Mouse (Mus musculus): ENCODE data around the gene Adamts17. TPM values are rescaled to one million over a fixed set of nuclear protein-coding genes. Genes with fewer than 3 reads are reported as not detected.

Adamts17 gene
- total and polyA plus RNA-seq, 2 experiments from 2014 or later: 3.9 to 14.8 TPM

- ATAC-seq (no peak), DNase-seq (ENCODE audit: low spot score) (no peak)
- Histone ChIP-seq H3K36me3 (ENCODE audit: insufficient read depth, low read length) (no peaks in the 10 kb centered on the region), H3K4me2 (ENCODE audit: low read depth, low read length) (no peak overlapping the region), H3K27ac (no peak overlapping the region), H3K4me1 (ENCODE audit: insufficient read depth, low read length) (0 out of 2 replicates have a peak, but pooled peaks cover 5% of the 10 kb centered on the region), H3K27me3 (ENCODE audit: insufficient read depth, low read length) (no peaks in the 10 kb centered on the region), H3K4me3 (ENCODE audit: low read length) (no peak overlapping the region), H3K9ac (replicated peaks; ENCODE audit: low read length) (no peak overlapping the region), H3K9me3 (ENCODE audit: low read length) (no peaks in the 10 kb centered on the region)
- TF ChIP-seq CTCF (IDR thresholded peaks at IDR 0.05; ENCODE audit: low read depth): no peak
- 76% methylated on average over 8 of the region's 8 CpGs for WGBS
Measured at GRCm38 (mm10) chr7:66963541-66963940, 124.0 kb downstream of the Adamts17 start.

GRCm38 (mm10) chr7:66966541-66967205 is 127.1 kb downstream of the Adamts17 start:
- no peaks in the 10 kb centered on the region for H3K36me3 ChIP-seq (ENCODE audit: insufficient read depth, low read length)
- DNase-seq (ENCODE audit: low spot score) (peak; percentile 30), ATAC-seq (peak; percentile 57)
- 34% methylated on average over 6 of the region's 6 CpGs for WGBS
- 0 out of 2 replicates have a peak, but pooled peaks cover 5% of the 10 kb centered on the region for H3K4me1 ChIP-seq (ENCODE audit: insufficient read depth, low read length)
- no peak overlapping the region for H3K9ac ChIP-seq (replicated peaks; ENCODE audit: low read length)
- H3K27ac ChIP-seq: peak overlapping the region; percentile 57; the same call in 1 of the 2 replicates
- H3K4me3 ChIP-seq (ENCODE audit: low read length): no peak overlapping the region
- no peaks in the 10 kb centered on the region for H3K27me3 ChIP-seq (ENCODE audit: insufficient read depth, low read length)
- no peak overlapping the region for H3K4me2 ChIP-seq (ENCODE audit: low read depth, low read length)
- no peaks in the 10 kb centered on the region for H3K9me3 ChIP-seq (ENCODE audit: low read length)
- no peak for TF ChIP-seq CTCF (IDR thresholded peaks at IDR 0.05; ENCODE audit: low read depth)

GRCm38 (mm10) chr7:66967206-66967919 is 127.8 kb downstream of the Adamts17 start:
- Histone ChIP-seq H3K27me3 (ENCODE audit: insufficient read depth, low read length) (no peaks in the 10 kb centered on the region), H3K9me3 (ENCODE audit: low read length) (no peaks in the 10 kb centered on the region), H3K36me3 (ENCODE audit: insufficient read depth, low read length) (no peaks in the 10 kb centered on the region), H3K27ac (peak overlapping the region; percentile 57; the same call in 1 of the 2 replicates), H3K4me2 (ENCODE audit: low read depth, low read length) (no peak overlapping the region), H3K9ac (replicated peaks; ENCODE audit: low read length) (no peak overlapping the region), H3K4me3 (ENCODE audit: low read length) (no peak overlapping the region), H3K4me1 (ENCODE audit: insufficient read depth, low read length) (0 out of 2 replicates have a peak, but pooled peaks cover 5% of the 10 kb centered on the region)
- TF ChIP-seq CTCF (IDR thresholded peaks at IDR 0.05; ENCODE audit: low read depth): no peak
- ATAC-seq (peak; percentile 36; the same call in 1 of the 2 replicates), DNase-seq (ENCODE audit: low spot score) (peak; percentile 18)
- 51% methylated on average over 8 of the region's 8 CpGs for WGBS

GRCm38 (mm10) chr7:66968661-66969060 is 129.1 kb downstream of the Adamts17 start:
- 82% methylated on average over 6 of the region's 6 CpGs for WGBS

GRCm38 (mm10) chr7:66969199-66969598 is 129.7 kb downstream of the Adamts17 start:
- DNase-seq (ENCODE audit: low spot score) (no peak), ATAC-seq (no peak)
- Histone ChIP-seq H3K4me1 (ENCODE audit: insufficient read depth, low read length) (0 out of 2 replicates have a peak, but pooled peaks cover 5% of the 10 kb centered on the region), H3K4me2 (ENCODE audit: low read depth, low read length) (no peak overlapping the region), H3K27ac (no peak overlapping the region), H3K36me3 (ENCODE audit: insufficient read depth, low read length) (no peaks in the 10 kb centered on the region), H3K9me3 (ENCODE audit: low read length) (no peaks in the 10 kb centered on the region), H3K27me3 (ENCODE audit: insufficient read depth, low read length) (no peaks in the 10 kb centered on the region), H3K9ac (replicated peaks; ENCODE audit: low read length) (no peak overlapping the region), H3K4me3 (ENCODE audit: low read length) (no peak overlapping the region)
- 74% methylated on average over 2 of the region's 2 CpGs for WGBS
- TF ChIP-seq CTCF (IDR thresholded peaks at IDR 0.05; ENCODE audit: low read depth): no peak

More at GRCm38 (mm10) chr7:66968661-66969060, 129.1 kb downstream of the Adamts17 start:
- no peak overlapping the region for H3K4me2 ChIP-seq (ENCODE audit: low read depth, low read length)
- no peaks in the 10 kb centered on the region for H3K9me3 ChIP-seq (ENCODE audit: low read length)
- H3K4me1 ChIP-seq (ENCODE audit: insufficient read depth, low read length): 0 out of 2 replicates have a peak, but pooled peaks cover 5% of the 10 kb centered on the region
- no peaks in the 10 kb centered on the region for H3K36me3 ChIP-seq (ENCODE audit: insufficient read depth, low read length)
- no peak overlapping the region for H3K9ac ChIP-seq (replicated peaks; ENCODE audit: low read length)
- H3K27me3 ChIP-seq (ENCODE audit: insufficient read depth, low read length): no peaks in the 10 kb centered on the region
- H3K4me3 ChIP-seq (ENCODE audit: low read length): no peak overlapping the region
- ATAC-seq: no peak
- no peak overlapping the region for H3K27ac ChIP-seq
- DNase-seq (ENCODE audit: low spot score): no peak
- no peak for TF ChIP-seq CTCF (IDR thresholded peaks at IDR 0.05; ENCODE audit: low read depth)

- 68% methylated on average over 2 of the region's 2 CpGs for WGBS
- no peak for DNase-seq (ENCODE audit: low spot score)
- no peak for ATAC-seq
- 0 out of 2 replicates have a peak, but pooled peaks cover 5% of the 10 kb centered on the region for H3K4me1 ChIP-seq (ENCODE audit: insufficient read depth, low read length)
- no peak overlapping the region for H3K9ac ChIP-seq (replicated peaks; ENCODE audit: low read length)
- no peak overlapping the region for H3K4me3 ChIP-seq (ENCODE audit: low read length)
- no peak overlapping the region for H3K27ac ChIP-seq
- H3K9me3 ChIP-seq (ENCODE audit: low read length): no peaks in the 10 kb centered on the region
- TF ChIP-seq CTCF (IDR thresholded peaks at IDR 0.05; ENCODE audit: low read depth): no peak
- no peaks in the 10 kb centered on the region for H3K27me3 ChIP-seq (ENCODE audit: insufficient read depth, low read length)
- no peaks in the 10 kb centered on the region for H3K36me3 ChIP-seq (ENCODE audit: insufficient read depth, low read length)
- H3K4me2 ChIP-seq (ENCODE audit: low read depth, low read length): no peak overlapping the region
Measured at GRCm38 (mm10) chr7:66970235-66970634, 130.7 kb downstream of the Adamts17 start.

All from hindbrain, postnatal 0 days (tissue).